Mouse (Mus musculus): ENCODE data around the gene Pdzd11.

The Pdzd11 gene

DNA sequence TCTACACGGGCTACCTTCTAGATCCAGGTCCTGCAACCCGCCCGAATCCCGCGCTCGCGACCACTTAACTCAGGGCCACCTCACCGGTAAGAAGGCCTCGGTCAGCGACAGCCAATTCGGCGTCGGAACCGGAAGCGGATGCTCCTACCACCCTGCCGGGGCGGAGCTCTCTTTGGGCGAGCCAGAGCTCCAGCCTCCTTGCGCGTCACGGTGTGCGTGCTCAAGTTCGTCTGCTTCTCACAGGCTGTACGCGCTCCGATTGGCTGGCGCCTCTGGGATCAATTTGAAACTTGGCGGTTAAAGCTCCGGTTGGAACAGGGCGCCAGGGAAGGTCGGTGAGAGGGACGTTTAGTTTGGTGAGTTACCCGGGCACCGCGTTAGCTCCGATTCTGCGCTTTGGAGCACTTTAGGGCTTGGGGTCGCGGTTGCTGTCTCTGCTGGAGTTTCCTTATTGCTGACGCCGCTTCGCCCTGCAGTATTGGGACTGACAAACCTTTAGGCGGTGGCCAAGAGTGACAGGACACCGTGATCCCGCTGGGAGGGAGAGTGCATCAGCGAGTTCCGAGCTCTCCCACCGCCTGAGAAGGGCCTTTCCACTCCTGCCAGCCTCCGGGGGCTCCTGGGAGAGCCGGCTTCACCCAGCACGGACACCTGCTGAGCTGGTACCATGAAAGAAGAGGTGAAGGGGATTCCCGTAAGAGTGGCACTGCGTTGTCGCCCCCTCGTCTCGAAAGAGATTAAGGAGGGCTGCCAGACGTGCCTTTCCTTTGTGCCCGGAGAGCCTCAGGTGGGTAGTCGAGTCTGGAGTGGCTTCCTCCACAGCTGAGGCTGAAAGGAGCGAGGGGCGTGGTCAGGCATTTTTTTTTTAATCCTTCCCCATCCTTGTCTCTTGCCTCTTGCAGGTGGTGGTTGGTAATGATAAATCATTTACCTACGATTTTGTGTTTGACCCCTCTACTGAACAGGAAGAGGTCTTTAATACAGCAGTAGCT, at the start of gene Pdzd11:
Pdzd11 (minus strand) TSS at position 767 of the 992 bp plus-strand sequence.
- peak; percentile 93 for DNase-seq

DNA sequence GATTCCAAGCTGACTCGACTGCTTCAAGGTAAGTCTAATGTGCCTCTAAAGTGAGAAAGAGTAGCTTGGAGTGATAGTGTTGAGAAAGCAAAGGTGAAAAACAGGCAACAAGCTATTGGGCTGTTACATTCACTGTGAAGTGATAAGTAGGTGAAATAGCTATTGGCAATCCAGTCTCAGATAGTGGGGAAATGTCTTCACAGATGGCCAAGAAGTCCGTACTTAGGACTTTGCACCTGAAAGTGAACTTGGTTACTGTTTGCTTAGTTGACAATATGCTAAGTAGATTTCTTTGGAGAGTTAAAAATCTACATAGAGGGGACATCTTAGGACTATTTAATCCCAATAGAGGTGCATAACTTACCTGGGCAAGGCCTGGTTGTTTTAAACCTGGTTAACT, 38.5 kb upstream of the Pdzd11 start:
- no peak for DNase-seq

DNA sequence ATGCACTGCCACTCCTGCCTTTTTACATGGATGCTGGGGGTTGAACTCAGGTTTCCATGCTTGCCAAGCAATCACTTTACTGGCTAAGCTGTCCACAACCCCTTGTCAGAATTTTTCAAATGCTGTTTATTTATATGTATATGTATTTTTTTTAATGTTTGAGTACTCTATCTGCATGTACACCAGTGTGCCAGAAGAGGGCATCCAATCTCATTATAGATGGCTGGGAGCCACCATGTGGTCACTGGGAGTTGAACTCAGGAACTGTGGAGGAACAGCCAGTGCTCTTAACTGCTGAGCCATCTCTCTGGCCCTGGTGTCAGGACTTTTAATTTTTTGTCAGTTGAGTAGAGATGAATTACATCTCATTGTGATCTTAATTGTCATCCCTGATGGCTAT, 26.5 kb upstream of the Pdzd11 start:
- no peak for DNase-seq

DNA sequence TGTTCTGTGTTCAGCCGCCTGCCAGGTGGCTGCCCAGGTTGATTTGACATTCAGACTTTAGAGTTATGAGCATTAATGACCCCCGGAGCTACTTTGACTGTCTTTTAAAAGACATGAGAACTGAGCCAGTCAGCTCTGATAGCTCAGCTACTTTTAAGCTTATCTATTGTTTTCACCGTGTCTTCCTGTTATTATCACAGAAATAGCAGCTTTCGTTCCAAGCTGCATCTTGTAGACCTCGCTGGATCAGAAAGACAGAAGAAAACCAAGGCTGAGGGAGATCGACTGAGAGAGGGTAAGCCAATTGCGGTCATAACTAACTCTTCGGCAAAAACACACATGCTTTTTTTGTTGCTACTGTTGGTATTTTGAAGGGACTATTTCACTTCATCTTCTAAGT, 12.1 kb upstream of the Pdzd11 start:
- no peak for DNase-seq

DNA sequence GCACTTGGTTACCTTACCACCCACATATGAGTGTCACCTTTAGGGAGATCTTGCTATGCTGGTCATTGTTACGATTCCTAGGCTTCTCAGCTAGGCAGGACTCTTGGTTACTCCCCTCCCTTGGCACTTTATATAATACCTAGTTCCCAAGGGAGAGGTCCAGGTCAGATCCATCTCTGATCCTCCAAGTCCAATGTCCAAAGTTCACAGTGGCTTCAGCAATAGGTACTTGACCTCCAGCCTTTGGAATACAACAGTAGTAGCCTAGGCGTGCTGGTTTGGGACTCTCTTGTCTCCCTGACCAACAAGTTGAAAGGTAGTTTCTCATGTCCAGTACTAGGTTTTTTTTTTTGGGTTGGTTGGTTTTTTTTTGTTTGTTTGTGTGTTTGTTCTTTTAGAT, 2.7 kb upstream of the Pdzd11 start:
- DNase-seq = no peak

DNA sequence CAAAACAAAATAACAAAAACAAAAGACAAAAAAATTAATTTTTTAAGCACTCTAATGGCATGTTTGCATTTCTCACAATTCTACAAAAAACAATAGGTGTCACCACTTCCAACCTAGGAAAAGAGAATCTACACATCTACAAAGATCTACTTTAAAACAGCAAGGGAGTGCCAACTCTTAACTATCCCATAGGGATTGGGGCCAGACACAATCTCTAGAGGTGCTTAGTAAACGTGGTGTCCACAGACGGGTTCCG, 894 bp downstream of the Pdzd11 start, which contains the start of gene Kif4:
Kif4 (plus strand) TSS at position 192 of the 256 bp plus-strand sequence.
- no peak for DNase-seq

DNA sequence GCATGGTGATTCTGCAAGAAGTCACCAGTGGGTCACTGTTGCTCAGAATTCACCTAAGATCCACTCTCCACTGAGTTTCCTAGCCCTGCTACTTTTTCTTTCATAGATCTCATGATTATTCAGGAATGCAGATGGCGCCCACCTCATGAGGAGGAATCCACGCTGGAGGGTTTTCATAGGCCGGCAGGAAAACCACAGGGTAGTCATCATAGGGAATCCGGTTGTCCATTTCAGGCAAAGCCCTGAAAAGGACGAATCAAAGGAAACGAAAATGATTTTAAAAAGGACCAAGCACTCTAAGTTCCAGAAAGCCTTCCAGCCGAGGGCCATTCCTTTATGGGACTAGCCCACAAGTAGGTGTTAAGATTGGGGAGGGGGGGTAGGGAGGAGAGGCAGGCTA, 1.2 kb downstream of the Pdzd11 start:
- DNase-seq = no peak

DNA sequence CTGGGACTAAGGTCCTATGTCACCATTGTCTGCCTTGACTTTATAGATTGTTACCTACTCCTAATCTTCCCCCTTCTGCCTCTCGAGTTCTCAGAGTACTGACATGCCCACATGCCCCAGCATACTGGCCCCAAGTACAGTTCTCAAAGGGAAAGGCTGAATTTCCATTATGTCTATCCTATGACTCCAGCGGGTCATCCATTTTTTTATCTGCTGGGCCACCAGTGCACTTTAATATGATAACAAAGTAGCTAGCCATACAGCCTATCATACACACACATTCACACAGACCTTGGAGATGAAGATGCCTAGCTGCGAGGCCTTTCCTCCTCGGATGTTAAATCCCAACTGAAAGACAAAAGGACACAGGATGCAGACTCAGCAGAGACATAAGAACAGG, 2.1 kb downstream of the Pdzd11 start:
- DNase-seq = peak; percentile 10

DNA sequence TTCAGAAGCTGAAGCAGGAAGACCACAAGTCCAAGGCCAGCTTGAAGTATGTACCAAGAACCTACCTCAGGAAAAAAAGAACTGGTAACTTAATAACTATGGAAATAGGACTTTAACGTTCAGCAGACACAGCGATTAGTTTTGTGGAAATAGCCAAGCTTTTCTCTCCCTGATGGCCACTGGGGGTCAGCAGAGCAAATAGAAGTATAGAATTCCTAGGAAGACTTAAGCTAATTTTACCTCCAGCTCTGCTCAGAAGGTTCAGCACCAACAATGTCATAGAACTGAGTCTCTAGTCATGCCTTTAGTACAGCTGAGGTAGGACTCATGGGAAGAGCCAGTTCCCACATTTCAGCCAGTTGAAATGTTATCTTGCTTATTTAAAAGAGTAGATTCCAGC, 5.0 kb downstream of the Pdzd11 start:
- DNase-seq = no peak

DNA sequence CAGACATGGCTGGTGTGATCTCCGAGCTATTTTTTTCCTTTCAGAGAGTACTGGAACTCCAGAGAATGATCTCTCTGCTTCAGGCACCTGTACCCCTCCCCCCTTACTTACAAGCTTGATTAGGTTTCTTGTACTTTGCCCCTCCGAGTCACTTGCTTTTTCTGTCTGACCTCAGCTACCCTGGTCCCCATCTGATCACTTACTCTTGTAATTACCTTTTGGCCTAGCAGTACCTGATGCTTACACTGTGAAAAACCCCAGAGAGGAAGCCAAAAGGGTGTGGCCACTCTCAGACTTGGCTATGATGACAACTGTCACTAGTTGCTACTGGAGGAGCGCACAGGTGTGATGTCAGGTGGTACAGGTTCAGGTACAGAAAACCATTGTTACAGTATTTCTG, 7.9 kb downstream of the Pdzd11 start:
- no peak for DNase-seq

DNA sequence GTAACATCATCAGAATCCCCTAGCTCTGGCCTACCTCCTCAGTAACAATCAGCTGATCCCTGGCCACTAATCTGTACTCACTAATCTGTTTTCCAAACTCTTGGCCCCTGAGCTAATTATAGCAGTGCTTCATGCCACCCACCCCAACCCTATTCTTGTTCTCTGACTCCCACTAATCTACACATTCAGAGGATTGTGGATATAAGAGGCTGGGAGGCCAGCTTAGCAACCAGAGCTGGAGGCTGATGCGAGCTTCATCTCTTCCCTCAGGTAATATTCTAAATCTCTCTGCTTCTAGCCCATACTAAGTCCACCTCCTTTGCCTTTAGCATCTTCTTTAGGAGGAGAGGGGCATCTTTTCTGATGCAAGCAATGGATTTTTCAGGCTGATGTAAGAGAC, 21.1 kb downstream of the Pdzd11 start, which contains the start of gene Arr3:
Arr3 (plus strand) TSS at position 184 of the 400 bp plus-strand sequence.
- DNase-seq = no peak

DNA sequence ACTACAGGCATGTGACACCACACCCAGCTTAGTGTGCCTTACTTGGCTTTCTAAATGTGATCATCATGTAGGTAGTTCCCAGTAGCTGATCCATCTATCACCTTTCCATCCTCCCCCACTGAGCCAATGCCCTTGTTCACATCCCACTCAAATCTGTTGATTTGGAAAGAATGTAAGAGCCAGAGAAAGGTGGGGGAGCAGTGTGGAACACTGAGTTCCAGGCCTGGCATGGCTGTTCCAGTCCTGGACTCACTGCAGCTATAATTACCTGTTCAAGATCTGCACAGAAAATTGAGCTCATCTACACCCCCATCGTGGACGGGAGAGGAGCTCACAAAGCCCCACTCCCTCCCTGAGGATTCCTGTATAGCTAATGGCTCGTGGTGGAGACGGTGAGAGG, 26.6 kb downstream of the Pdzd11 start:
- no peak for DNase-seq

DNA sequence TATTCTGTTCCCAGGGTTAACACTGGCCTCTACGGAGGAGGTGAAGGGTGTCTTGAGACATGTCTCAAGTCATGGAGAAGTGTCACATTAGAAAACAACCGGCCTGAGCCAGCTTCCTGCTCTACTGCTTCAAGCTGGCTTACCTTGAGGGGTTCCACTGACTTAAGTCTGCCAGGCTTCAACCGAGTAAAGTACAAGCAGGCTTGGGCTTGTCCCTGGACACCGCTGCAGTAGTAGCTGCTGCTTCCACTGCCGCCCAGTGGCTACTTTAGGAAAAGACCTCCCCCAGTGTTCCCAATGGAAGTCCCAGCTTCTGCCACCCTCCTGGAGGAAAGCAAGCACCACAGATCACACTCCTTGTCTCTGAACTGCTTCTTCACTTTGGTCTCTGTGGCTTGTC, 28.9 kb downstream of the Pdzd11 start:
- peak; percentile 36 for DNase-seq

DNA sequence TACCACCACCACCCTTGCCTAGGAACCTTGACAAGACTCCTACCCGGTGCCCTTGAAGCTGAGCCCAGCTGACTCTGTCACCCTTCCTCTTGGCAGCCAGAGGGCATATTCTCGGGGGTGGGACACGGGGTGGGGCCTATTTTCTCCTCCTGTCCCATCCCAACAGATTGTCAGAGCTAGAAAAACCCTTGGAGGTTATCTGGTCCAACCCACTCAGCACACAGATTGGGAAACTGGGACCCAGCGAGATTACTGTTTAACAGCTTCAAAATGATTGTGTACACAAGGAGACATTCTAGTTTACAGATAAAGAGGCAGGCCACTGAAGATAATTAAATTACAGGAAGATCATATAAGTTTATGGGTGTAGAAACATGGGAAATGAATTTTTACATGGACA, 31.6 kb downstream of the Pdzd11 start, which contains the start of gene P2ry4:
P2ry4 (minus strand) TSS at position 79 of the 400 bp plus-strand sequence.
- no peak for DNase-seq

Measured in liver (tissue).